Mouse (Mus musculus) MEL (cell line): ENCODE data around the gene Cd274. TPM values are rescaled to one million over a fixed set of nuclear protein-coding genes. Genes with fewer than 3 reads are reported as not detected.
A peak's percentile ranks its signal among the peaks of the same experiment; 100 is the strongest.

Experiments used
- BHLHE40 ChIP-seq: IDR thresholded peaks from 2 replicates; pipeline ENCODE4 v1.6.1; 2012; ENCODE audit warnings: low read depth, mild to moderate bottlenecking, inconsistent platforms, low read length, improper control_type of control experiment, borderline replicate concordance
- UBTF ChIP-seq: IDR thresholded peaks from 2 replicates; pipeline ENCODE4 v1.6.1; 2012; ENCODE audit warnings: low read depth, mild to moderate bottlenecking, inconsistent platforms, low read length, improper control_type of control experiment, moderate library complexity, borderline replicate concordance; ENCODE audit not compliant: insufficient read depth
- polyA plus RNA-seq, 2 experiments: library from polyadenylated mRNA; stranded (reverse) in 1 of 2; unstranded in 1 of 2; fragments of >175 nt in 1 of 2; fragments of >200 nt in 1 of 2; gene quantifications; 2 replicates each; pipeline versions ENCODE4 v1.2.1 to v1.2.4; 2012; ENCODE audit warnings: low replicate concordance in 2 of 2, low read depth in 1 of 2; ENCODE audit not compliant: insufficient read length in 2 of 2, insufficient read depth in 1 of 2, missing spikeins in 1 of 2
- total RNA-seq: library from RNA; depleted of rRNA; stranded (reverse); fragments of 300-350 nt; gene quantifications from 2 replicates; pipeline ENCODE4 v1.2.3, GENCODE M21; 2012; rRNA removed

The Cd274 gene
- total and polyA plus RNA-seq, 3 experiments: 3.1 to 5.0 TPM; not detected in 1

DNA sequence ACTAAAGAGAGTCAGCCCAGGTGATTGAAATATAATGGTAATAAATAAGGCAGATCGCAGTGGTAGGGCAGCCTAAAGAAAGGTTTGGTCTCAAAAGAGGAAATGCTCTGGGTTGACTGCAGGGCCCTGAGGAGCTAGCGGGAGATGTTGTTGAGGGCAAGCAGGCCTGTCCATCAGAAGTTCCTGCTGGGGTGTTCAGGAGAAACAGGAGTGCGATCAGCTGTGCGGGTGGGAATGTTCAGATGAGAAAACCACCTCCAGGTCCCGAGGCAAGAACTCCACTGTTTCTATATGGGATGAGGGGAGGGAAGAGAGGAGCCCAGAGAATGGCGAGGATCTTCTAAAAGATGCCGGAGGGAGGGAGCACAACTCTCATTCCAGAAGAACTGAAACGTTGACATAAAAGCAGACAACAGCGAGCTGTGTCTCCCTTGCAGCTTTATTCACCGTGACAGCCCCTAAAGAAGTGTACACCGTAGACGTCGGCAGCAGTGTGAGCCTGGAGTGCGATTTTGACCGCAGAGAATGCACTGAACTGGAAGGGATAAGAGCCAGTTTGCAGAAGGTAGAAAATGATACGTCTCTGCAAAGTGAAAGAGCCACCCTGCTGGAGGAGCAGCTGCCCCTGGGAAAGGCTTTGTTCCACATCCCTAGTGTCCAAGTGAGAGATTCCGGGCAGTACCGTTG is 69.7 kb downstream of the Cd274 start (continued):
- TF ChIP-seq UBTF (0 out of 2 replicates have a peak, but pooled peaks have one; percentile 35), BHLHE40 (no peak)
- TF ChIP-seq, all 39 proteins: peak for 22

Other genes with a start within 250 kb of the Cd274 start
- gene Jak2, start 115.6 kb upstream of the Cd274 start, total RNA-seq: 26.4 and 32.8 TPM in 2 replicates
- 10 to 100 TPM; 30.2 to 78.6 TPM for gene Jak2, start 115.6 kb upstream of the Cd274 start, polyA plus RNA-seq
- gene Insl6, start 42.1 kb upstream of the Cd274 start, total RNA-seq: 2.2 and 3.1 TPM in 2 replicates
- 1 to 10 TPM in 1 of 2 experiments, not detected in 1; 9.9 TPM for gene Insl6, start 42.1 kb upstream of the Cd274 start, polyA plus RNA-seq
- gene Rln1, start 32.8 kb upstream of the Cd274 start, total RNA-seq: 0.04 TPM in 1 of 2 replicates, not detected in the other
- not detected for gene Rln1, start 32.8 kb upstream of the Cd274 start, polyA plus RNA-seq
- gene Plgrkt, start 65 bp upstream of the Cd274 start, total RNA-seq: 107 and 117 TPM in 2 replicates
- gene Plgrkt, start 65 bp upstream of the Cd274 start, polyA plus RNA-seq: 100 to 1,000 TPM in 1 of 2 experiments, not detected in 1; 145 TPM
- gene Pdcd1lg2, start 43.5 kb downstream of the Cd274 start, total RNA-seq: 1.3 and 1.7 TPM in 2 replicates
- gene Pdcd1lg2, start 43.5 kb downstream of the Cd274 start, polyA plus RNA-seq: 1 to 10 TPM in 1 of 2 experiments, not detected in 1; 5.4 TPM
- 41.0 and 43.8 TPM in 2 replicates for gene Ric1, start 154.8 kb downstream of the Cd274 start, total RNA-seq
- gene Ric1, start 154.8 kb downstream of the Cd274 start, polyA plus RNA-seq: 10 to 100 TPM; 54.2 to 77.2 TPM